Mouse (Mus musculus) intestine, postnatal 0 days (tissue): ENCODE measurements around the gene Rpf1. TPM values are rescaled to one million over a fixed set of nuclear protein-coding genes. Genes with fewer than 3 reads are reported as not detected.
A peak's percentile ranks its signal among the peaks of the same experiment; 100 is the strongest.

Source experiments
- ATAC-seq: fragments of 200-750 bp; cut with Nextera tagmentation; 2 replicates; pipeline ENCODE4 v1.8.0; 2017; ENCODE audit warnings: mild to moderate bottlenecking, moderate TSS enrichment, moderate library complexity
- H3K27ac ChIP-seq: fragments of 300-500 bp; sonication (generic); 2 replicates; pipeline ENCODE4 v1.5.1; 2014; ENCODE audit warnings: mild to moderate bottlenecking, low read depth, low read length, moderate library complexity
- H3K27me3 ChIP-seq: fragments of 300-500 bp; sonication (generic); replicated peaks from 2 replicates; pipeline ENCODE4 v1.6.1; 2014; ENCODE audit warnings: low read length, mixed read lengths; ENCODE audit not compliant: control insufficient read depth, insufficient read depth
- H3K36me3 ChIP-seq: fragments of 300-500 bp; sonication (generic); 2 replicates; pipeline ENCODE4 v1.6.1; 2014; ENCODE audit warnings: mild to moderate bottlenecking, moderate library complexity; ENCODE audit not compliant: control insufficient read depth, insufficient read depth
- H3K4me1 ChIP-seq: fragments of 300-500 bp; sonication (generic); replicated peaks from 2 replicates; pipeline ENCODE4 v1.6.1; 2014; ENCODE audit warnings: antibody characterized with exemption, low read length, mixed read lengths; ENCODE audit not compliant: control insufficient read depth, insufficient read depth
- H3K4me2 ChIP-seq: fragments of 300-500 bp; sonication (generic); replicated peaks from 2 replicates; pipeline ENCODE4 v1.6.1; 2014; ENCODE audit warnings: low read depth, mild to moderate bottlenecking, moderate library complexity
- H3K4me3 ChIP-seq: fragments of 300-500 bp; sonication (generic); 2 replicates; pipeline ENCODE4 v1.5.1; 2014; ENCODE audit warnings: low read depth, low read length
- H3K9ac ChIP-seq: fragments of 300-500 bp; sonication (generic); 2 replicates; pipeline ENCODE4 v1.6.1; 2014; ENCODE audit warnings: mild to moderate bottlenecking, low read depth, low read length
- H3K9me3 ChIP-seq: fragments of 300-500 bp; sonication (generic); 2 replicates; pipeline ENCODE4 v1.6.1; 2016; ENCODE audit warnings: mixed run types; ENCODE audit not compliant: control insufficient read depth
- CTCF ChIP-seq: sonication (generic); IDR thresholded peaks from 2 replicates; pipeline ENCODE4 v1.5.1; 2016; ENCODE audit warnings: low read depth, mild to moderate bottlenecking, control low read depth, antibody characterized with exemption, moderate library complexity
- WGBS: fragments of 180-500 bp; shearing (Covaris S2); extraction: QIAGEN DNeasy Blood & Tissue Kit; methylation state at CpG from one replicate; pipeline ENCODE4 v1.1.7; 2014; 5-methylcytosine and 5-hydroxymethylcytosine counted together
- polyA plus RNA-seq: library from polyadenylated mRNA; unstranded; fragments of >200 nt; fragmentation: Nextera tagmentation; extraction: Ambion mirVana; gene quantifications from 2 replicates; pipeline ENCODE4 v1.2.1, GENCODE M21; 2015

The Rpf1 gene
- polyA plus RNA-seq, 1 experiment from 2014 or later: 28.1 TPM

DNA sequence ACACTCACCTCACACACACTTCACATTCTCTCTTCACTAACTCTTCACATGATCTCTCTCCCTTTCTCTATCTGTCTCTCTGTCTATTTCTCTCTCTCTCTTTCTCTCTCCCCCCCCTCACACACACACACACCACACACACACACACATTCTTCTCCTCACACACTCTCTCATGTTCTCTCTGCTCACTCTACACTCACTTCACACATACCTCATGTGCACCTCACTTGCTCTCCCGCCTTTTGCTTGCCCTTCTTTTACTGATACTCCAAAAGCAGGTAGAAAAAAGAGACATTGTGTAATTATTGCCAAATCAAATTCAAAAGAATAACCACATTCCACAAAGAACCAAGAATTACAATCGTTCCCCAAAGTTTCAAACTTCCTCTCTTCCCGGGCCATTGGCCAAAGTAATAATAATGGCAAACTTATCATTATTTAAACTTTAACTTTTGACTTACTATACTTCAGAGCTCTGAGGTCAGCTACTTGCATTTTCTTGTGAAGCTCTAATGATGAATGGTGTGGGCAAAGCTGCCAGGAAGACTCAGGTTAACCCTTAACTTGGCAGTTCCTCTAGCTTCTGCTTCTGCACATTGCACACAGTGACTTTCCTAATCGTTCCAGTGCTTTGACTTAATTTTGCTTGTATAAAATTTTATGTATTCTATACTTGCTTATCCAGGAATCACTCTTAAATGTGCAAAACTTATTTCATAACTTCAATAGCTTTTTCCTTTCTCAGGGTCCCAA lies 19.5 kb upstream of the Rpf1 start:
- Histone ChIP-seq H3K36me3 (no peaks in the 10 kb centered on the region), H3K27ac (no peak overlapping the region), H3K27me3 (no peaks in the 10 kb centered on the region), H3K4me1 (no peaks in the 10 kb centered on the region), H3K4me2 (no peak overlapping the region), H3K9me3 (no peaks in the 10 kb centered on the region), H3K4me3 (no peak overlapping the region), H3K9ac (no peak overlapping the region)
- ATAC-seq: no peak
- TF ChIP-seq CTCF: no peak
- WGBS: 47% methylated on average over 4 of the region's 4 CpGs

DNA sequence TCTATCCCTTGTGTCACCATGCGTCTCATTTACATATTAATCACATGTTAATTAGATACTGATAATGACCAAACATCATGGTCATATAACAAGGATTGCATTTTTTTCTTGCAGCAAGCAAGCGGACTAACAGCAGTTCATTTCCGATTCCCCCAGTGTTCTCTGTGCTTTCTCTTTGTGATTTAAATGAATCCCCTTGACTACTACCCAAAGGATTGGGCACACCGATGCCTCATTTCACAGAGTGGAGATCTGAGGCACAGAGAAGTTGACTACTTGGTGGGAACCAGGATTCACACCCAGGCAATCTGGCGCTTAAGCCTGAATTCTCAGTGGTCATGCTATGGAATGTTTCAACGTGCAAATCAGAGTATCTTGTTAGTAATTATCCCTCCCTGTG lies 13.8 kb upstream of the Rpf1 start:
- WGBS: 70% methylated on average over 6 of the region's 6 CpGs

DNA sequence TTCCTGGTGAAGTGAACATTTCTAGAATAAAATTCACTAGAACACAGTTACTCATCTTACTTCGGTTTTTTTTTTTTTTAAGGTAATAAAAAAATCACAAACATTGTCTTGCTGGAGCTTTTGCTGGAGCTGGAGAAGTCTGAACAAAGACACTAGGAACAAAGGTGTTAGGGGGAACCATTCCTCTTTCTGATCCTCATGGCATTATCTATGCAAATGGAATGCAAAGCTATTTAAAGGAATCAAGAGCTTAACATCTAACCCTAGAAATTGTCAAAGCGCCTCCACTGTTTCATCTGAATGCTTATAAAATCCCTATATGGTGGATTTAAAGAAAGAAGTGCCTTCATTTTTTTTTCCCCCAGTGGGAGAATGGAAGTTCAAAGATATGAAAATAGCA lies 7.1 kb upstream of the Rpf1 start:
- WGBS: 43% methylated on average over 2 of the region's 2 CpGs
- TF ChIP-seq CTCF: no peak
- H3K9me3 ChIP-seq: no peaks in the 10 kb centered on the region
- H3K36me3 ChIP-seq: no peaks in the 10 kb centered on the region
- H3K4me2 ChIP-seq: no peak overlapping the region
- no peaks in the 10 kb centered on the region for H3K4me1 ChIP-seq
- H3K27ac ChIP-seq: no peak overlapping the region
- no peak overlapping the region for H3K4me3 ChIP-seq
- H3K27me3 ChIP-seq: no peaks in the 10 kb centered on the region
- ATAC-seq: no peak
- H3K9ac ChIP-seq: no peak overlapping the region

More for the DNA sequence above, 13.8 kb upstream of the Rpf1 start:
- no peak for TF ChIP-seq CTCF
- Histone ChIP-seq H3K4me1 (no peaks in the 10 kb centered on the region), H3K36me3 (no peaks in the 10 kb centered on the region), H3K4me3 (no peak overlapping the region), H3K27me3 (no peaks in the 10 kb centered on the region), H3K9ac (no peak overlapping the region), H3K4me2 (no peak overlapping the region), H3K9me3 (no peaks in the 10 kb centered on the region), H3K27ac (no peak overlapping the region)
- no peak for ATAC-seq

DNA sequence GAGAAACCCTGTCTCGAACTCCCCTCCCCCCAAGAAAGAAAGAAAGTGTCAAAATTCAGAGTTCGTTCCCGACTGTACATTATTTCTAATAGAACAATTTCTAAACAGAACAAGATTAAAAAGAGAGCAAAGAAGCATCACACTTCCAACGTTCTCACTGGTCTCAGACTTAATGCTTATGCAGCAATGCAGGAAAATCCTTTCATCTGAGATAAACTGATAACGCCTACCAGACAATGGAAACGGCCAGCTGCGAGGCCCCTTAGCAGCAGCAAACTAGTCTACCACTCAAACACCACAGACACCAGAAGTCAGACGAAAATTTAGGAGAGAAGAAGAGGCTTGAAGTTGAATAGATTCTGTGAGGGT lies 407 bp upstream of the Rpf1 start:
- WGBS: 8% methylated on average over 8 of the region's 8 CpGs
- TF ChIP-seq CTCF: no peak
- Histone ChIP-seq H3K9me3 (no peaks in the 10 kb centered on the region), H3K36me3 (peaks cover 18% of the 10 kb centered on the region), H3K9ac (no peak overlapping the region), H3K4me3 (peak overlapping the region; percentile 79), H3K4me1 (no peaks in the 10 kb centered on the region), H3K27me3 (no peaks in the 10 kb centered on the region), H3K27ac (peak overlapping the region; percentile 97), H3K4me2 (peak overlapping the region; percentile 70)
- no peak; the same call in 1 of the 2 replicates for ATAC-seq

DNA sequence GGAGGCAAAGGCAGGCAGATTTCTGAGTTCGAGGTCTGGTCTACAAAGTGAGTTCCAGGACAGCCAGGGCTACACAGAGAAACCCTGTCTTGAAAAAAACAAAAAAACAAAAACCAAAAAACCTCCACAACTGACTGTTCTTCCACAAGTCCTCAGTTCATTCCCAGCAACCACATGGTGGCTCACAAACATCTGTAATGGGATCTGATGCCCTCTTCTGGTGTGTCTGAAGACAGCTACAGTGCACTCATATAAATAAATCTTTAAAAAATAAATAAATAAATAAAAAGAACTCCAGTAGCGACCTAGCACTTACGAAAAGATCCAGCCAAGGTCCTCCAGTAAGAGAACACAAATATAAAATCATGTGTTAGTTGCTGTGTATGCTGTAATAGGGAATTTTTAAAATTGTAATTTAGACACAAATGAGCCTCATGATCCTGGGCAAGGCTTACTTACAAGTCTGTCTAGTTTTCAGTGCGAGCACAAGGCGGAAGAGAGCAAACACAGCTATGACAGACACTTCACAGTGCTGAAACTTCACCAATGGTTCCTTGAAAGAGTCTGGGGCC lies 917 bp downstream of the Rpf1 start:
- Histone ChIP-seq H3K27ac (peak overlapping the region; percentile 97), H3K4me3 (peak overlapping the region; percentile 79), H3K9ac (peak overlapping the region; percentile 75), H3K9me3 (no peaks in the 10 kb centered on the region), H3K36me3 (peaks cover 23% of the 10 kb centered on the region), H3K4me2 (peak overlapping the region; percentile 70), H3K27me3 (no peaks in the 10 kb centered on the region), H3K4me1 (no peaks in the 10 kb centered on the region)
- 25% methylated on average over 5 of the region's 5 CpGs for WGBS
- peak; percentile 24 for TF ChIP-seq CTCF
- ATAC-seq: no peak

DNA sequence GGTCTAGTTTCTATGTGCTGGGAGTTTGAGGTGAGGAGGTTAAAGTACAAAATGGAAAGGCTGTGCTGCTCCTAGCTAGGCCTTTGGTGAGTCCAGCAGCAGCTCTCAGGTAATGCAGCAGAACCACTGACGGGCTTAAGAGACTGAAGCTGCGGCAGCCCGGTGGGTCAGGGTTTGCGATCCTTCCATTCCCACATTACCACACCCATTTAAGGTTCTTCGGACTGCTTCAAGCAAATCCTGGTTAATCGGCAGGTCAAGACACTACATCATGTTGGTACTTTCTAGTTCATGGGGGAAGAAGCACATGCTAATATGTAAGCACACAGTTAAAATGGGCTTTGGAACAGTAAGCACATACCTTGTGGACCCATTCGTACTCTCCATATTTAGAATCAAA lies 14.5 kb downstream of the Rpf1 start:
- H3K27ac ChIP-seq: no peak overlapping the region
- H3K9me3 ChIP-seq: no peaks in the 10 kb centered on the region
- peaks cover 57% of the 10 kb centered on the region for H3K36me3 ChIP-seq
- H3K9ac ChIP-seq: no peak overlapping the region
- no peaks in the 10 kb centered on the region for H3K27me3 ChIP-seq
- TF ChIP-seq CTCF: no peak
- no peak for ATAC-seq
- H3K4me3 ChIP-seq: no peak overlapping the region
- H3K4me1 ChIP-seq: no peaks in the 10 kb centered on the region
- H3K4me2 ChIP-seq: no peak overlapping the region
- WGBS: 94% methylated on average over 7 of the region's 7 CpGs
